Mouse (Mus musculus) lung, adult 2 months (tissue): ENCODE results near the gene Fam50a.

Experiments used
- CTCF ChIP-seq: fragments of 200-500 bp; IDR thresholded peaks from 2 replicates; pipeline ENCODE4 v1.5.1; 2011; ENCODE audit warnings: mild to moderate bottlenecking, low read length, control low read depth; ENCODE audit not compliant: insufficient read depth
- POLR2A ChIP-seq: fragments of 200-500 bp; IDR thresholded peaks from 2 replicates; pipeline ENCODE4 v1.6.1; 2011; ENCODE audit warnings: low read depth, mild to moderate bottlenecking, control low read depth, low read length, borderline replicate concordance; ENCODE audit errors: extremely low read depth

DNA sequence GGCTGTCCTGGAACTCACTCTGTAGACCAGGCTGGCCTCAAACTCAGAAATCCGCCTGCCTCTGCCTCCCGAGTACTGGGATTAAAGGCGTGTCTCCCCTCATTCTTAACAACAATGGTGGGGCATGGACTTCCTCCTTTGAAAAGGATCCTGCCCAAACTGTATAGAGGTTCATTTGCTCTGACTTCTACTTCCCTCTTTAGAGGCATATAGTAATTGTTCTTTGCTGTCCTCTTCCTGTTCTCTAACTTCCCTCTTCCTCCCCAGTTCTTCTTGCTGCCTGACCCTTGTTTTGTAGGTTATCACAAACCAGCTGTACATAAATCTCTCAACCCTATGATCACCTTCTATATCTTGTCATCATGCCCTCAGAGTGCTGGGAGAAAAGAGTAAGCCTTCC, 13.1 kb upstream of the Fam50a start:
- TF ChIP-seq CTCF (no peak), POLR2A (no peak)
